Mouse (Mus musculus) hindbrain, postnatal 0 days (tissue): ENCODE data around the gene Gm49325. TPM values are rescaled to one million over a fixed set of nuclear protein-coding genes. Genes with fewer than 3 reads are reported as not detected.
A peak's percentile ranks its signal among the peaks of the same experiment; 100 is the strongest.

Experiments used
- ATAC-seq: fragments of 200-750 bp; cut with Nextera tagmentation; 2 replicates; pipeline ENCODE4 v1.8.0; 2017; ENCODE audit warnings: mild to moderate bottlenecking, moderate TSS enrichment, moderate library complexity
- DNase-seq: peaks from one replicate; pipeline ENCODE4 v3.0.0-alpha.2; 2015; ENCODE audit warnings: low spot score
- H3K27ac ChIP-seq: fragments of 300-500 bp; sonication (generic); 2 replicates; pipeline ENCODE4 v1.5.1; 2014; ENCODE audit warnings: mild to moderate bottlenecking
- H3K27me3 ChIP-seq: fragments of 300-500 bp; sonication (generic); 2 replicates; pipeline ENCODE4 v1.6.1; 2014; ENCODE audit warnings: low read length, mixed read lengths; ENCODE audit not compliant: insufficient read depth
- H3K36me3 ChIP-seq: fragments of 300-500 bp; sonication (generic); 2 replicates; pipeline ENCODE4 v1.6.1; 2014; ENCODE audit warnings: low read length, mixed read lengths; ENCODE audit not compliant: insufficient read depth
- H3K4me1 ChIP-seq: fragments of 300-500 bp; sonication (generic); 2 replicates; pipeline ENCODE4 v1.6.1; 2014; ENCODE audit warnings: antibody characterized with exemption, low read length, mixed read lengths; ENCODE audit not compliant: insufficient read depth
- H3K4me2 ChIP-seq: fragments of 300-500 bp; sonication (generic); 2 replicates; pipeline ENCODE4 v1.6.1; 2014; ENCODE audit warnings: low read depth, mild to moderate bottlenecking, low read length, moderate library complexity, mixed read lengths
- H3K4me3 ChIP-seq: fragments of 300-500 bp; sonication (generic); 2 replicates; pipeline ENCODE4 v1.5.1; 2014; ENCODE audit warnings: low read length
- H3K9ac ChIP-seq: fragments of 300-500 bp; sonication (generic); replicated peaks from 2 replicates; pipeline ENCODE4 v1.6.1; 2014; ENCODE audit warnings: mild to moderate bottlenecking, low read length, moderate library complexity, mixed read lengths
- H3K9me3 ChIP-seq: fragments of 300-500 bp; sonication (generic); 2 replicates; pipeline ENCODE4 v1.6.1; 2016; ENCODE audit warnings: low read length, mixed read lengths
- CTCF ChIP-seq: IDR thresholded peaks from 2 replicates; pipeline ENCODE4 v1.5.1; 2016; ENCODE audit warnings: antibody characterized with exemption, control low read depth, low read depth
- WGBS: fragments of 180-500 bp; shearing (Covaris S2); extraction: QIAGEN DNeasy Blood & Tissue Kit; methylation state at CpG from one replicate; pipeline ENCODE4 v1.1.7; 2014; 5-methylcytosine and 5-hydroxymethylcytosine counted together
- polyA plus RNA-seq: library from polyadenylated mRNA; unstranded; fragments of >200 nt; fragmentation: Nextera tagmentation; extraction: Ambion mirVana; gene quantifications from 2 replicates; pipeline ENCODE4 v1.2.1, GENCODE M21; 2015
- total RNA-seq: library from RNA; depleted of rRNA; stranded (reverse); fragments of >200 nt; gene quantifications from 2 replicates; pipeline ENCODE4 v1.2.3, GENCODE M21; 2014

Gene Gm49325
- total and polyA plus RNA-seq, 2 experiments from 2014 or later, result 11.1 TPM; not detected in 1

- Histone ChIP-seq H3K27me3 (no peaks in the 10 kb centered on the region), H3K9ac (no peak overlapping the region), H3K36me3 (peaks cover 29% of the 10 kb centered on the region), H3K9me3 (no peaks in the 10 kb centered on the region), H3K4me3 (no peak overlapping the region), H3K27ac (no peak overlapping the region), H3K4me2 (no peak overlapping the region), H3K4me1 (no peaks in the 10 kb centered on the region)
- WGBS, result 54% methylated on average over 6 of the region's 6 CpGs
- no peak for ATAC-seq
- no peak for DNase-seq
- TF ChIP-seq CTCF, result no peak
Observed at GRCm38 (mm10) chr10:77638956-77639355, 33.0 kb downstream of the Gm49325 start.

- TF ChIP-seq CTCF, result no peak
- Histone ChIP-seq H3K9me3 (no peaks in the 10 kb centered on the region), H3K27me3 (no peaks in the 10 kb centered on the region), H3K4me2 (no peak overlapping the region), H3K36me3 (peaks cover 43% of the 10 kb centered on the region), H3K9ac (no peak overlapping the region), H3K4me1 (no peaks in the 10 kb centered on the region), H3K4me3 (no peak overlapping the region), H3K27ac (no peak overlapping the region)
- DNase-seq (no peak), ATAC-seq (no peak)
- WGBS, result 65% methylated on average over 7 of the region's 7 CpGs
Observed at GRCm38 (mm10) chr10:77643160-77643559, 37.2 kb downstream of the Gm49325 start.

GRCm38 (mm10) chr10:77645571-77645970 lies 39.6 kb downstream of the Gm49325 start:
- ATAC-seq (no peak), DNase-seq (no peak)
- Histone ChIP-seq H3K4me1 (0 out of 2 replicates have a peak, but pooled peaks cover 7% of the 10 kb centered on the region), H3K27me3 (no peaks in the 10 kb centered on the region), H3K9ac (no peak overlapping the region), H3K4me2 (no peak overlapping the region), H3K36me3 (peaks cover 43% of the 10 kb centered on the region), H3K4me3 (no peak overlapping the region), H3K9me3 (no peaks in the 10 kb centered on the region), H3K27ac (no peak overlapping the region)
- WGBS, result 90% methylated on average over 5 of the region's 5 CpGs
- TF ChIP-seq CTCF, result no peak

- Histone ChIP-seq H3K4me2 (no peak overlapping the region), H3K27me3 (no peaks in the 10 kb centered on the region), H3K9ac (no peak overlapping the region), H3K9me3 (no peaks in the 10 kb centered on the region), H3K4me3 (no peak overlapping the region), H3K27ac (no peak overlapping the region), H3K36me3 (peaks cover 30% of the 10 kb centered on the region), H3K4me1 (0 out of 2 replicates have a peak, but pooled peaks cover 7% of the 10 kb centered on the region)
- 78% methylated on average over 1 of the region's 1 CpGs for WGBS
- ATAC-seq (no peak), DNase-seq (no peak)
- no peak for TF ChIP-seq CTCF
Observed at GRCm38 (mm10) chr10:77647461-77647860, 41.5 kb downstream of the Gm49325 start.

GRCm38 (mm10) chr10:77647901-77648300 lies 41.9 kb downstream of the Gm49325 start:
- H3K9me3 ChIP-seq, result no peaks in the 10 kb centered on the region
- H3K27ac ChIP-seq, result no peak overlapping the region
- ATAC-seq (no peak), DNase-seq (no peak)
- no peak overlapping the region for H3K9ac ChIP-seq
- H3K4me2 ChIP-seq, result no peak overlapping the region
- 0 out of 2 replicates have a peak, but pooled peaks cover 7% of the 10 kb centered on the region for H3K4me1 ChIP-seq
- H3K4me3 ChIP-seq, result no peak overlapping the region
- WGBS, result 82% methylated on average over 8 of the region's 8 CpGs
- peaks cover 29% of the 10 kb centered on the region for H3K36me3 ChIP-seq
- TF ChIP-seq CTCF, result no peak
- H3K27me3 ChIP-seq, result no peaks in the 10 kb centered on the region

GRCm38 (mm10) chr10:77652046-77652445 lies 46.0 kb downstream of the Gm49325 start:
- no peak for ATAC-seq

GRCm38 (mm10) chr10:77658286-77658994 lies 52.4 kb downstream of the Gm49325 start:
- no peak for TF ChIP-seq CTCF
- no peak overlapping the region for H3K9ac ChIP-seq
- 65% methylated on average over 15 of the region's 15 CpGs for WGBS

More at GRCm38 (mm10) chr10:77652046-77652445, 46.0 kb downstream of the Gm49325 start:
- no peak overlapping the region for H3K9ac ChIP-seq
- H3K9me3 ChIP-seq, result no peaks in the 10 kb centered on the region
- H3K27ac ChIP-seq, result no peak overlapping the region
- H3K4me3 ChIP-seq, result no peak overlapping the region
- H3K4me2 ChIP-seq, result no peak overlapping the region
- WGBS, result 80% methylated on average over 9 of the region's 9 CpGs
- no peak for DNase-seq
- H3K27me3 ChIP-seq, result no peaks in the 10 kb centered on the region
- TF ChIP-seq CTCF, result 0 out of 2 replicates have a peak, but pooled peaks have one; percentile 9
- no peaks in the 10 kb centered on the region for H3K36me3 ChIP-seq
- 0 out of 2 replicates have a peak, but pooled peaks cover 7% of the 10 kb centered on the region for H3K4me1 ChIP-seq

More at GRCm38 (mm10) chr10:77658286-77658994, 52.4 kb downstream of the Gm49325 start:
- Histone ChIP-seq H3K27me3 (no peaks in the 10 kb centered on the region), H3K4me1 (no peaks in the 10 kb centered on the region), H3K4me3 (no peak overlapping the region), H3K9me3 (no peaks in the 10 kb centered on the region), H3K36me3 (no peaks in the 10 kb centered on the region), H3K4me2 (no peak overlapping the region), H3K27ac (no peak overlapping the region)
- DNase-seq (no peak), ATAC-seq (peak; percentile 27; the same call in 1 of the 2 replicates)
